Mouse (Mus musculus): ENCODE measurements around the gene Ap1g1. TPM values are rescaled to one million over a fixed set of nuclear protein-coding genes. Genes with fewer than 3 reads are reported as not detected.

Gene Ap1g1
- polyA plus RNA-seq, 1 experiment from 2014 or later = 22.4 TPM

- Histone ChIP-seq H3K4me3 (ENCODE audit: low read depth, low read length) (peak overlapping the region; percentile 99), H3K9me3 (ENCODE audit: low read length) (no peaks in the 10 kb centered on the region), H3K4me2 (replicated peaks; ENCODE audit: low read depth, low read length) (peak overlapping the region; percentile 65), H3K4me1 (ENCODE audit: insufficient read depth, low read depth, low read length) (peaks cover 5% of the 10 kb centered on the region; the same call in 1 of the 2 replicates), H3K36me3 (ENCODE audit: insufficient read depth, low read length) (no peaks in the 10 kb centered on the region), H3K27me3 (replicated peaks; ENCODE audit: insufficient read depth, low read length) (no peaks in the 10 kb centered on the region), H3K27ac (ENCODE audit: low read length) (peak overlapping the region; percentile 98), H3K9ac (replicated peaks; ENCODE audit: low read depth) (peak overlapping the region; percentile 97)
- under 1% methylated on average over 28 of the region's 32 CpGs for WGBS
- ATAC-seq (peak; percentile 39), DNase-seq (ENCODE audit: low spot score) (peak; percentile 47)
- TF ChIP-seq EP300 (IDR thresholded peaks at IDR 0.05) (no peak), CTCF (IDR thresholded peaks at IDR 0.05) (no peak)
These were observed 653 bp downstream of the Ap1g1 start for GRCm38 (mm10) chr8:109778993-109779421.

GRCm38 (mm10) chr8:109779431-109780228 lies 1.3 kb downstream of the Ap1g1 start:
- 9% methylated on average over 24 of the region's 24 CpGs for WGBS

GRCm38 (mm10) chr8:109780548-109780947 lies 2.2 kb downstream of the Ap1g1 start:
- 0 out of 2 replicates have a peak overlapping the region, but pooled peaks have one; percentile 99 for H3K4me3 ChIP-seq (ENCODE audit: low read depth, low read length)
- 0 out of 2 replicates have a peak overlapping the region, but pooled peaks have one; percentile 0 for H3K9ac ChIP-seq (replicated peaks; ENCODE audit: low read depth)
- H3K27ac ChIP-seq (ENCODE audit: low read length) = no peak overlapping the region
- DNase-seq (ENCODE audit: low spot score) (no peak), ATAC-seq (no peak)
- peaks cover 5% of the 10 kb centered on the region; the same call in 1 of the 2 replicates for H3K4me1 ChIP-seq (ENCODE audit: insufficient read depth, low read depth, low read length)
- no peaks in the 10 kb centered on the region for H3K9me3 ChIP-seq (ENCODE audit: low read length)
- H3K4me2 ChIP-seq (replicated peaks; ENCODE audit: low read depth, low read length) = peak overlapping the region; percentile 65
- no peaks in the 10 kb centered on the region for H3K27me3 ChIP-seq (replicated peaks; ENCODE audit: insufficient read depth, low read length)
- 39% methylated on average over 4 of the region's 4 CpGs for whole genome bisulfite sequencing
- no peaks in the 10 kb centered on the region for H3K36me3 ChIP-seq (ENCODE audit: insufficient read depth, low read length)
- TF ChIP-seq CTCF (IDR thresholded peaks at IDR 0.05) (no peak), EP300 (IDR thresholded peaks at IDR 0.05) (no peak)

More at GRCm38 (mm10) chr8:109779431-109780228, 1.3 kb downstream of the Ap1g1 start:
- Histone ChIP-seq H3K4me2 (replicated peaks; ENCODE audit: low read depth, low read length) (peak overlapping the region; percentile 65), H3K27me3 (replicated peaks; ENCODE audit: insufficient read depth, low read length) (no peaks in the 10 kb centered on the region), H3K4me3 (ENCODE audit: low read depth, low read length) (peak overlapping the region; percentile 99), H3K9ac (replicated peaks; ENCODE audit: low read depth) (peak overlapping the region; percentile 97), H3K27ac (ENCODE audit: low read length) (peak overlapping the region; percentile 98), H3K36me3 (ENCODE audit: insufficient read depth, low read length) (no peaks in the 10 kb centered on the region), H3K9me3 (ENCODE audit: low read length) (no peaks in the 10 kb centered on the region), H3K4me1 (ENCODE audit: insufficient read depth, low read depth, low read length) (peaks cover 5% of the 10 kb centered on the region; the same call in 1 of the 2 replicates)
- DNase-seq (ENCODE audit: low spot score) (peak; percentile 67), ATAC-seq (no peak)
- TF ChIP-seq CTCF (IDR thresholded peaks at IDR 0.05) (no peak), EP300 (IDR thresholded peaks at IDR 0.05) (no peak)

- WGBS = 58% methylated on average over 2 of the region's 2 CpGs
- no peak for DNase-seq (ENCODE audit: low spot score)
- no peaks in the 10 kb centered on the region for H3K9me3 ChIP-seq (ENCODE audit: low read length)
- H3K4me1 ChIP-seq (ENCODE audit: insufficient read depth, low read depth, low read length) = peaks cover 6% of the 10 kb centered on the region; the same call in 1 of the 2 replicates
- H3K27ac ChIP-seq (ENCODE audit: low read length) = no peak overlapping the region
- H3K27me3 ChIP-seq (replicated peaks; ENCODE audit: insufficient read depth, low read length) = no peaks in the 10 kb centered on the region
- no peaks in the 10 kb centered on the region for H3K36me3 ChIP-seq (ENCODE audit: insufficient read depth, low read length)
- H3K4me3 ChIP-seq (ENCODE audit: low read depth, low read length) = no peak overlapping the region
- TF ChIP-seq EP300 (IDR thresholded peaks at IDR 0.05) = no peak
- TF ChIP-seq CTCF (IDR thresholded peaks at IDR 0.05) = no peak
- ATAC-seq = no peak
- H3K4me2 ChIP-seq (replicated peaks; ENCODE audit: low read depth, low read length) = no peak overlapping the region
- no peak overlapping the region for H3K9ac ChIP-seq (replicated peaks; ENCODE audit: low read depth)
These were observed 12.6 kb downstream of the Ap1g1 start for GRCm38 (mm10) chr8:109790938-109791337.

- DNase-seq (ENCODE audit: low spot score) = peak; percentile 34
- Histone ChIP-seq H3K4me2 (replicated peaks; ENCODE audit: low read depth, low read length) (no peak overlapping the region), H3K4me1 (ENCODE audit: insufficient read depth, low read depth, low read length) (peaks cover 6% of the 10 kb centered on the region; the same call in 1 of the 2 replicates), H3K27me3 (replicated peaks; ENCODE audit: insufficient read depth, low read length) (no peaks in the 10 kb centered on the region), H3K27ac (ENCODE audit: low read length) (no peak overlapping the region), H3K36me3 (ENCODE audit: insufficient read depth, low read length) (no peaks in the 10 kb centered on the region), H3K4me3 (ENCODE audit: low read depth, low read length) (no peak overlapping the region), H3K9ac (replicated peaks; ENCODE audit: low read depth) (no peak overlapping the region), H3K9me3 (ENCODE audit: low read length) (no peaks in the 10 kb centered on the region)
- ATAC-seq = no peak
- TF ChIP-seq CTCF (IDR thresholded peaks at IDR 0.05) (no peak), EP300 (IDR thresholded peaks at IDR 0.05) (peak; percentile 42; the same call in 1 of the 2 replicates)
- WGBS = 14% methylated on average over 1 of the region's 1 CpGs
These were observed 16.8 kb downstream of the Ap1g1 start for GRCm38 (mm10) chr8:109795166-109795565.

- TF ChIP-seq CTCF (IDR thresholded peaks at IDR 0.05) = no peak
- TF ChIP-seq EP300 (IDR thresholded peaks at IDR 0.05) = no peak
- ATAC-seq (no peak), DNase-seq (ENCODE audit: low spot score) (no peak)
These were observed 20.4 kb downstream of the Ap1g1 start for GRCm38 (mm10) chr8:109798721-109799120.

More at GRCm38 (mm10) chr8:109798721-109799120, 20.4 kb downstream of the Ap1g1 start:
- H3K4me2 ChIP-seq (replicated peaks; ENCODE audit: low read depth, low read length) = no peak overlapping the region
- H3K27me3 ChIP-seq (replicated peaks; ENCODE audit: insufficient read depth, low read length) = no peaks in the 10 kb centered on the region
- H3K36me3 ChIP-seq (ENCODE audit: insufficient read depth, low read length) = no peaks in the 10 kb centered on the region
- no peak overlapping the region for H3K27ac ChIP-seq (ENCODE audit: low read length)
- H3K9me3 ChIP-seq (ENCODE audit: low read length) = no peaks in the 10 kb centered on the region
- H3K4me3 ChIP-seq (ENCODE audit: low read depth, low read length) = no peak overlapping the region
- H3K9ac ChIP-seq (replicated peaks; ENCODE audit: low read depth) = no peak overlapping the region
- H3K4me1 ChIP-seq (ENCODE audit: insufficient read depth, low read depth, low read length) = peaks cover 8% of the 10 kb centered on the region; the same call in 1 of the 2 replicates

Measured in lung, postnatal 0 days (tissue).